Mouse (Mus musculus) lung, postnatal 0 days (tissue): Measurements from ENCODE around the gene Cd36.

ENCODE experiments used
- CTCF ChIP-seq: IDR thresholded peaks from 2 replicates; pipeline ENCODE4 v1.5.1; 2016; ENCODE audit warnings: antibody characterized with exemption, mild to moderate bottlenecking
- EP300 ChIP-seq: IDR thresholded peaks from 2 replicates; pipeline ENCODE4 v1.6.1; 2016; ENCODE audit warnings: antibody characterized with exemption, mild to moderate bottlenecking, control low read depth

DNA sequence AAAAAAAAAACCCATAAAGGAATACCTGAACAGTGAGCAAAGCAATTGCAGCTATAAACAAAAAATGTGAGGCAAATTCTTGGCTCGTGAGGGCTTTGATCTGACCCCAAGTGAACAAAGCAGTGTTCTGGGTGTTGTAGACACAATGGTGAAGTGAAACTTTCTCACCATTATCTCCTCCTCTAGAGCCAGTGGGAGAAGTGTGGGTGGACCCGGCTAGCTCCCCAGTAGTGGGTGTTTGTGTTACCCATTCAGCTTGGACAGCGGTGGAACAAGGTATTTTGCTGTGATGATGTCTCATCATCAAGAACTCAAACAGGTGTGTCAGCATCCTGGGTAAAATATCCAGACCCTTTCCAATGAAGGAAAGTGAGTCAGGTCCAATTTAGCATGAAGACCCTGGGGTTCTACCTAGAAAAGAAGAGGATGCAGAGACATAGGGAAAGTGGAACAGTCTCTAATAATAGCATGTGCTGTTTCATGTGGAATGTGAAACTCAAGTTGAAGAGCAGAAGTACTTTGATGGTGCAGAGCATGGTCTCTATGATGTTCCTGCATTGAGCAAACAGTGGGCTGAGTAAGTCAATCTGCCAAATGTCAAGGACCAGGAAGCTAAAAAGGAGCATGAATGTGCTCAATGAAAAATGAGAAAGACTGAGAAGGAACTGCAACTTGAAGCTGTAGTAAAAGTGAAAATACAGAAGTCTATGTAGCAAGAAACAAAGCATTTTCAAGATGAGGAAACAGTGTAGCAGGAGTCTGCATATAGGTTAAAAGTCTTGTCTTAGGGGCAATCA is 34.3 kb downstream of the Cd36 start:
- no peak for TF ChIP-seq CTCF
- TF ChIP-seq EP300: peak; percentile 64
